Mouse (Mus musculus): ENCODE data around the gene Fgfr2.
"Not testable (repeated sequence)": the region's sequence is repeated elsewhere in the genome, so short reads cannot be mapped to it uniquely, and the experiment has no call there.

The Fgfr2 gene

DNA sequence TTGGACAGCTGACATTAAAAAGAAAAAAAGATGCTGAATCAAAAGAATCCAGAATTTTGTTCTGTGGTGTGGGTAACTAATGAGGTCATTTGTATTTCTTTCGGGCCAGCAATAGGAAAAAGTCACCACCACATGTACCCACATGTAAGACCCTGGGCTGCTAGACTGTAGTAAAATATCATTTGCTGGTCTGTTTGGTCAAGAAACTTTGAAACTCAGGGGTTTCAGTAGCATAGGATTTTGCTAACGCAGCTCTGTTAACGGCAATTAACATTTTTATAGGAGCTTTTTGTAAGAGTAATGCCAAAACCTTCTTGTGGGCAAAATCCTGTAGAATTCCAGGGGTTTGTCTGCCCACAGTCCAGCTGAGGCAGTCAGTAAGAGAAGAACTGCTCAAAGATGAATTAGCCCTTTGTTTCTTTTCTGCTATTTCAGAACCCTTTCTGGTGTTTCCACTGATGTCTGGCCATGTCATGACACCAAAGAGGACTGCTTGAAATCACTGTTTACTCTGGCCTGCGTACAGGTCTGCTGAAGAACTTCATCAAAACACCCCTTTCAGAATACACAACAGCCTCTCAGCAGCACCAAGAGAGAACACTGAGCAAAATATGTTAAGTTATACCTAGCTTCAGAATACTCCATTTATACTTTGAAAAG is 2667.4 kb downstream of the Fgfr2 start:
- DNase-seq = no peak

DNA sequence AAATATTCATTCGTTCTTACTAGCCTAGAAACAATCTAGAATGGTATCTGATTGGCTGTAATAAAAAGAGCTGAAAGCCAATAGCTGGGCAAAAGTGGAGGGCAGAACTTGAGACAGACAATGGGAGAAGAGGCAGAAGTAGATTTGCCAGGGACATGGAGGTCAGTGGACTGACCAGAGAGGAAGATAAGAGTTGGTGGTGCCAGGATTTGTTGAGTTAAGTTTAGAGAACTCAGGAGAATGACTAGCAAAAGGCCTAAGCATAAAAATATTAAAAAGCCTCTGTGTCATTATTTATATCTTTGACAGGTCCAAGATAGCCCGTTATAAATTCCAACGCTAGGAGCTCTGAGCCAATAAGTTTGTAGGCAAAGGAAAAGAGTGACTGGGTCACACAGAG is 2668.9 kb downstream of the Fgfr2 start:
- DNase-seq = no peak

DNA sequence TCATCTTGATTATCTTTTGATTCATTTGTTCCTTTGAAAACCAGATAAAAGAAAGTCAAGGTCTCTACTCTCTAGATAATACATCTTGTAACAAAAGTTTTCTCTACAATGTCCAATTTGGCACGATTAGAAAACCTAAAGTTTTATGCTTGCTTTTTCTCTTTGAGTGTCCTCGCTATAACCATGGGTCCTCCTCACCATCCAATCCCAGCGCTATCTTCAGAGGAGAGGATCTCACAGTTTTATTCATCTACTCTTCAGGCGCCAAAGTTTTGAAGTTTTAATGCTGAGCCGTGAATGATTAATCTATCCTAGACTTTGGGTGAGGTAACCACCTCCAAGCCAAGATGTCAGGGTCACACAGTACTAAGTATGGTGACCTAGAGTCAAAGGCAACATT is 2687.4 kb downstream of the Fgfr2 start:
- no peak for DNase-seq

DNA sequence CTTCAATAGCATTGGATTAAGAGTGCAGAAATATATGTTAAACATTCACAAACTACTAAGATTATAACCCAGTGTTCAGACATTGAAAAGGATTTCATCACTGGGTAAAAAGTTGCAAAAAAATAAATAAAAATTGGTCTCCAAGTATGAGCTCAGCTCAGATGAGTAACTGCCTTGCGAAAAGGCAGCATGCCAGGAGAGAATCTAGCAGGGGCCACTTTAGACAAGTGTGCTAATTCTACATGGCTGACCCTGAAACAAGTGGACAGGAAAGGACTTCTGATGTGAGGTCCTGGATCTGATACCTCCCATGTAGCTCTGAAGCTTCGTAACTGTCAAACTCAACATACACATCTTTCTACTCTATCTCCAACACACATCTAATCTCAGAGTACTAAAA is 2691.0 kb downstream of the Fgfr2 start:
- peak; percentile 25 for DNase-seq

DNA sequence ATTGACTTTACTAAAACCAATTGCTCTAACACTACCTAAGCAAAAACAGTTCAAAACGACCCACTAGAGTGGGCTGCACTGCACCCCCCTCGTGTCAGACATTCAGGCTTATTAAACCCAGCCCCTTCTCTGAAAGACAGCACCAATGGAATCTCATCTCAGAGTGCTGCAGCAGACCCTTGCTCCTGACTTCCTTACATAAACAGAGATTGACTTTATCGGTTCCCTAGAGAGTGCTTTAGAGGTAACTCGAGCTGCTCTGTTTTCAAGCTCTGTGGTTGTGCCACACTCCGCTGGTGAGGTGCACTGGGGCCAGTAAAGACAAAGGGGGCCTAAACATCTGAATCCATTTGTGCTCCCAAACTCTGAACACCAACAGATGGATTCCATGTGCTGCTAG is 2696.6 kb downstream of the Fgfr2 start:
- no peak for DNase-seq

DNA sequence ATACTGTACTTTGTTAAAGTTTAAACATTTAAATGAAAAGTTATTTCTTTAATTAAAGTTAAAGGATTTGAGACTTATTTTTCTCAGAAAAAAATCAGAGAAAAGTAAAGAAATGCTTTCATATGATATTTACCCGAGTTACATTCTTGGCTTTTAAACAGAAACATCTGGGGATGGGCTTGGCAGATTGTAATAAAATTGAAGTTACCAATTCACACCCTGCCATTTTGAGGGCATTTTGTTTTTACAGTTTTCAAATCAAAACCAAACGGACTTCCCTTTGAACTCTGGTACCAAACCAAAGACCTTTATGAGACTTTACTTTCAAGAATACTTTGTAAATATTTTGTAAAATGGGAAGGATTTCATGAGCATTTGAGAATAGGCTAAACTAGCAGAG is 2697.2 kb downstream of the Fgfr2 start:
- no peak for DNase-seq

DNA sequence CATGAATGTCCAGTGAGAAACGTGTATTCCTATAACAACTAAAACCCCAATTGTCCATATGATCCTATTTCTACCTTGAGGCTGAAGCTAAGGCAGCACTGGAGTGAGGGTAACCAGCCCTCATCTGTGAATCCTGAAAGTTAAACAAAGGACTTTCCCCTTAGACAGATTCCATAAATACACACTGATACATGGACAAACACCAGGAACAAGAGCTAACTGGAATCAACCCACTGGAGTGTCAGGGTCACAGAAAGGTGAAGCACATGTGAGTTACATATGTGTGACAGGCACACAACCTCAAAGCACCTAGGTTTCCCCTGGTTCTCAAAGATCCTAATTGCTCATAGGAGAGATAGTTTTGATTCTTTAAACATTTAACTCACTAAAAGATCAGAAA is 2703.2 kb downstream of the Fgfr2 start:
- no peak for DNase-seq

DNA sequence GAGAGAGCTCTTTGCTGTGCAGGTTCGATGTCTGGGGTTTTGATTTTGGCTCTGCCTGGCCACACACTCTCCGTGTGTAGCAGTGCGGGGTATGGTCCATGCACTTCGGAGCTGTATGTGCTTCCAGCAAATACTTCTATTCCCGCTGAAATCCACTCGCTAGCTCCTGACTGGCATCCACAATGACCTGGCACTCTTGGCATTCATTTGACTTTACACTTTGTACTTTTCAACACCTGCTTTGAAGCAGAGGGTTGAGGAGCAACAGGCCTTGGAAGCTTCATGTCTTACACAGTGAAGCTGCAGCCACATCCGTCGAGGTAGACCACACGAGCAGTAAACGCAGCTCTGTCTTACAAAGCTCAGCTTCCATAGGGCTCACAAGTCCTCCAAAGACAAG is 2715.5 kb downstream of the Fgfr2 start:
- DNase-seq = no peak

DNA sequence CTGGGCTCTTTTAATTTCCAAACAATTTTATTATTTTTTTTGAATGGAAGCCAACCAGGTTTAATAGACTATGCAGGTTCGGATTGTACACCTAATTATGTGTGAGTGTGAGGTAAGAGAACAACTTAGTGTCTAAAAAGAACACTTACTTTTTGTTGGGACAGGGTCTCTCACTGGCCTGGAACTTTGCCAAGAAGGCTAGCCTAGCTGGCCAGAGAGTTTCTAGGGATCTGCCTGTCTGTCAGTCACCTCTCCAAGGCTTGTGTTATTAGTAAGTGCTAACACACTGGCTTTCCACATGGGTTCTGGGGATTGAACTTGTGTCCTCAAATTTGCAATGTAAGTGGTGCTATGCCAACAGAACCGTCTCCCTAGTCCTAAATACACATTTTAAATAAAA is 2719.8 kb downstream of the Fgfr2 start:
- DNase-seq = no peak

DNA sequence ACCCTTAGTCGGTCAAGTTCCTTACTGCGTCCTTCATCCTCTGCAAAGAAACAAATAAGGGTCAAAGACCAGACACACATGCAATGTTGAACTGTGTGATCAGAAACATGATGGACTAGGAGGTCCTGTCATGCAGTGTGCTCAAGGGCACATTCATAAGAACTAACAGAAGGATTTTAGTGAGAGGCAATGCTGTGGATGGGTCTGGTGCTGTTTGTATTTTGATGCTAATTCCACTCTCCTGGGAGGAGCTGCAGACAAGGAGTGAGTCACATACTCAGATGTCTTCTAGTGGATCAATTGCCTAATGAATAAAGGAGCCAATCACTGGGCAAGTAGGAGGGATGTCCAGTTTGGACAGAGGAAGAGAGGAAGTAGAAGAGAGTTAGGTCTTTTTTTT is 2728.5 kb downstream of the Fgfr2 start:
- DNase-seq = no peak

DNA sequence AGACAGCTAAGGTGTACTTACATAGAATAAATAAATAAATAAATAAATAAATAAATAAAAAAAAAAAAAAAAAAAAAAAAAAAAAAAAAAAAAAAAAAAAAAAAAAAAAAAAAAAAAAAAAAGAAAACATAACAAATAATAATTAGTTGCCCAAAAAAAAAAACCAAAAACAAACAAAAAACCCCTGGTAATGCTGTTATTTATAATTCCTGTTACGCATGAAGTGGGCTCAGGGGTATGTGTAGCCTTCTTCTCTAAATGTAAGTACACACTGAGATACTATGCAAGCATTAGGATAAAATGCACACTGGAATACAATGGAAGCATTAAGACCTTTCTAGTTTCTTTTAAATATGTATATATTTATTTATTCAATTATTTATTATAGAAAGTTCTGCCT is 2733.1 kb downstream of the Fgfr2 start:
- not testable (repeated sequence) for DNase-seq

DNA sequence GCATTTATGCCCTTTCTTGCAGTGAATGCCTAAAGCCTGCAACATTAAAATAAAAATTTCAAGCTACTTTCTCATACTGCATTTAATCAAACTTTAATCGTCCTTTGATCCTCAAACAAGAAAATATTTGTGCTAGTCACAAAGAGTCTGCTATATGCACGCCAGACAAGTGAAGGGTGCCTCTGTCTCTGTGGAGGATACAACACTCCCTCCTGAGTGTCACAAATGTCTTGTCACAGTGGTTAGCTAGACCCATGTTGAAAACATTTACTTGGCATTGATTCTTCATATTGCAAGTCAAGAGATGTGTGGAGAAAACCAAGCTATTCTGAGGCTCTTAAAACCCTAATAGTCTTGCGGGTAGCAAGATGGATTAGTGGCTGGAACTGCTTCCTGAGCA is 2736.8 kb downstream of the Fgfr2 start:
- no peak for DNase-seq

DNA sequence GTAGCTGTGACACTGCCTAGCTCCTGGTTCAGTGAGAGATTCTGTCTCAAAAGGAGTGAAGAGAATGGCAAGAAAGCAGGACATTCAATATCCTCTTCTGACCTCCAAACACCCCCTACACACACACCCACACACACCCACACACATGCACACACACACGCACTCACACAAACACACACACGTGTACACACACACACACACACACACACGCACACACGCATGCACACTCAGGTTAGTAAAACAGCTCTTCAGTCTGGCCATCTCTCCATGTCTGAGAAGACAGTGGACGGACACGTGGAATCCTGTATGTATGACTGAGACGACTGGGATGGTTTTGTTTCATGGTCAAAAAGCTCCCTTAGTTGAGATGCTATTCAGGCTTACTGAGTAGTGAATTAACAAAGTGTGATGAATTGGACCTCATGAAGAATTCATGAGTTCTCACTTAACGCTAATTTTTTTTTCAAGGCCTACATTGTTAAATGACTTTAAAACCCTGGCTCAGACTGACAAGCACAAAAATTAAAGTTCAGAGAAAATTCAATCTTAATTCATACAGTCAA is 2737.3 kb downstream of the Fgfr2 start:
- no peak for DNase-seq

DNA sequence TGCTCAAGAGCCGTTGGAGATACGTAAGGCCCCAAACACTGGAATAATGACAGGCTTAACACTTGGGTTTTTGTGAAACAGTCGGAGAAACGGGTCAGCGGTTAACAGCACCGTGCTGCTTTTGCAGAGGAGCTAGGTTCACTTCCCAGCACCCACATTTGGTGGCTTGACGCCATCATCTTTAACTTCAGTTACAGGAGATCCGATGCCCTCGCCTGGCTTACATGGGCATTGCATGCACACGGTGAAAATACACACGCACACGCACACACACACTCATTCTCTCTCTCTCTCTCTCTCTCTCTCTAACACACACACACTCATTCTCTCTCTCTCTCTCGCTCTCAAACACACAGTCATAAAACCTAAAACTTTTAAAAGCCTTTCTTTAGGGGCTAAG is 2741.0 kb downstream of the Fgfr2 start:
- DNase-seq = no peak

DNA sequence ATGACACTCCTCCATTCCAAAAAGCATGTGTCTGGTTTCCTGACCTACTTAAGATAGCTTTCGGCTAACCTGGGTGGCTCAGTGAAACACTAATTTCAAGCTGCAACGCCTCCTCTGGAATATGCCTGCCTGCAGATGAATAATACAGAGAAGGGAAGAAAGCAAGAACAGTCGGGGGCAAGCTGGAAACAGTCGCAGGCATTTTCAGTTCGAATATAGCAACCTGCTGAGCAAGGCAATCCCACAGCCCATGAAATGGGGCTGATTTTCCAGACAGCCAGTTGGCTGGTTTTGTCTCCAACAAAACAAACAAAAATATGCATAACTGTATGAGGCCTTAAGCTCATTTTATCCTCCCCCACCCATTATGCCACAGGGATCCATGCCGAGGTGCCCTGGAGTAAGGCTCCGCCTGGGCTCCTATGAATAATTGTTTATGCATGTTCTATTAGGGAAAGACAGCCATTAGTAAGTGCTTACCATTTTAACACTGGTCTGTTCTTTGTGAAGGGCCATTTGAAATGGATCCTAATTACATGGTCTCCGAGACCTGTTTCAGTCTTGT is 2741.7 kb downstream of the Fgfr2 start:
- DNase-seq = no peak

DNA sequence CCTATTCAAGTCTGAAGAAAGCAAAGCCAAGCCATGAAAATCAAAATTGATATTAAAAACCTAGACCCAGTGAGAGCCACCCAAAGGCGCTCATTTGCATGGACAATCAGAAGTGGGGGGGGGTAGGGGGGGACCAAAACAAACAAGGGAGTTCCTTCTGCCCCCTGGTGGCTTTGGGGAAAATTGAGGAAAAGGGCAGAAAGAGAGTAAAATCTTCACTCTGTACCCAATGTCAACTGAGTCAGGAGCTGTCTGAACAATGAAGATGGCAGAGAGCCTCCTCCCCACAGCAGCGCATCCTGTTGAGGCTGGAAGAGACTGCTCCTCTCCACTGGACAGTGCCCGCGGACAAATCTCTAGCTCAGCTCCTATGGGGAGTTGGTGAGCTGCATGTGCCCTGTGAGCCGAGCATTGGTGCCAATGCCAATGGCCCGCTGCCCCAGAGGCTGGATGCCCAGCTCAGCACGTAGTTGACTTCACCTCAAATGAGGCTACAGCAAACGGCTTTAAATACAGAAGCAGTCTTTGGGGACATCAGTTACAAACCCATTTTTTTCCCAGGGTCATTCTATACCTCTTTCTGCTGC is 2742.3 kb downstream of the Fgfr2 start:
- DNase-seq = peak; percentile 32

DNA sequence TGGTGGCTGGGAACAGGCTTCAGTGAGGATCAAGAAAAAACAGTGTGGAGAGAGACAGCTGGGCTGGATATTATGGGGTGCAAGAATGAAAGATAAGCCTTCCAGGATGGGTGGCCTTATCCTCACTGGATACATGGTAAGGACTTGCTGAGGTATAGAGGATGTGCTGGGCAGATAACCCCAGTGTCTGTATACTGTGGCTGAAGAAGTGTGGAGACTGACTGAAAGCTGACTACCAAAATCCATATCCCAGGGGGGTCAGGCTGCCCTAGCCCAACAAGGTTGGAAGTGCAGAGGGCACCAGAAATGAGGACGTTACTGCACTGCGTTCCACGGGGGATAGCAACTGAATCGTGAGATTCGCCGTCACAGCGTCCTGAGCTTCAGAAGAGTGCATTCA is 2742.8 kb downstream of the Fgfr2 start:
- DNase-seq = no peak

DNA sequence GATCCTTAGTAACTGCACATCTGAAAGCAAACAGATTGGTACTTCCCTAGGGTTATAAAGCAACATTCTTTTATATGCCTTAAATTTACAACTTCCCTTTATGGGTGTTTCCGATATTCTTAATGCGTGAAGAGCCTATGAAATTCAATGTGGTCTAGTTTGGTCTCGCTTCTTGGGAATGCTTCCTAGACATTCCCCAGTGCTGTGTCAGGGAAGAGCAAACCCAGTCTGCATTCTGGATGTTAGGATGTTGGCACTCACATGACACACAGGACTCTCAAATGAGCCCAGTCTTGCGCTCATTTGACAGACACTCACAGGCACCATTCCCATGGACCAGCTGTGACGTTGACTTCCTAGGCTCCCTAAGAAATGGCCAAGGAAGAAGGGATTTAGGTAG is 2743.3 kb downstream of the Fgfr2 start:
- DNase-seq = no peak

DNA sequence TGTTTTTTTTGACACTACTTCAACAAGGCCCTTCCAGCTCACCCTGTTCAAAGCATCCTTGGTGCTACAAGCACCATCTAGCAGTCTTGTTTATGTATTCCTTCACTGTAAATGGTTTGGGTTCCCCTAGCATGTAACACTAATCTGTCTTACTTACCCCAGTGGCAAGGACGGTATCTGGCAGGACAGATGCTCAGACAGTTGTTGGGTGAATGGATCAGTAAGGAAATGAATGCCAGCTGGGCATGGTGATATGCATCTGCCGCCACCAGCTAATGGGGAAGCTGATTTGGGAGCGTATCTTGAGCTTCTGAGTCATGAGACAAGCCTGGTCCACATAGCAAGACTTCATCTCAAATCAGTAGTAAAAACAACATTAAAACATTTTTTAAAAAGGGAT is 2744.8 kb downstream of the Fgfr2 start:
- no peak for DNase-seq

DNA sequence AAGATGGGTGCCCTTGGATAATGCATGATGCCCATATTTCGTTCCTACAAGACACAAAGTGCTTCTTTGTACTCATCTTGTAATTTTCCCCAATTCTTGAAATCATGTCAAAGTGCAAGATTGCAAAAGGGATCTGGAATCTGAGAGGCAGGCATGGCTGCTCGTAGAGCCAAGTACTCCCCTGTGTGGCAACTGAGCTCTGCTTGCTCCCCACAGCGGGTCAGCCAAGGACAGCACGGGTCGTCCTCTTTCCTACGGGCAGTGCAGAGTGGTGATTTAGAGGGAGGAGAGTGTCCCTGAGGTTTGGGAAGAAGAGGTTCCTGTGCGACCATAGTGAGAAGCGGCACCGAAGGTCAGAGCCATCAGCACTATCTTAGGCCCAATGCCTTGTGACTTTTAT is 2748.8 kb downstream of the Fgfr2 start:
- DNase-seq = peak; percentile 1

DNA sequence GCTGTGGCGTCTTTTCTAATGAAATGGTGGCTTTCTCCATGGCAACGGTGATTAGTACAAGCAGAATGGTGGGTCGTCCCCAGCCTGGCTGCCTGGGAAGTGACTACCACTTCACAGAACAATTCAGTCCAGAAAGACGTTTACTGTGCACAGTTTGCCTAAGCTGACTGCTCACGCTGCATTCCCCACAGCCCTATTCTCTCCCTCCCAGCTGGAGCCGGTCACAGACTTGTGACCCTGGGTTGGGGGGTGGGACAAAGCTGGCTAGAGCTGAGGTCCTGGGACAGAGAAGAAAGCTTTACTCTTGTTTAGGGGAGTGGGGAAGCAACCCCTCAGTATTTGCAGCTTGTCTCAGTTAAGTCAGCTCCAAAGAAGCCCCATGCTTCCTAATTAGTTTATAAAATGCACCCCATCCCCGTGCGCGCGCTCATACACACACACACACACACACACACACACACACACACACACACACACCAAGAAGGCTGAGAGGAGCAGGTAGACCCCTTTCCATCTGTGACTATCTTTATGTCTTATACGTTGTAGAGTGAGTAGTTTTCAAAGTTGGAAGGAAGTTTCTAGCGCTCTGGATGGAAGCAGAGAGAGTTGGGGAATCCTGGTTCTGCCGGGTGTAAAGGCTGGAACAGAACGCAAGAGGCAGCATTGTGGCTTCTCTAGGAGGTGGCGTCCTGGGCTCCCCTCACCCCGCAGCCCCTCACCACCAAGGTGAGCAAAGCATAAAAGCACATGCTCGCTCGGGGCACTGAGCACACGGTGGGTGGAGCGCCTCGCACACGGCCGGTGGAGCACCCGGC is 2754.1 kb downstream of the Fgfr2 start:
- no peak for DNase-seq

DNA sequence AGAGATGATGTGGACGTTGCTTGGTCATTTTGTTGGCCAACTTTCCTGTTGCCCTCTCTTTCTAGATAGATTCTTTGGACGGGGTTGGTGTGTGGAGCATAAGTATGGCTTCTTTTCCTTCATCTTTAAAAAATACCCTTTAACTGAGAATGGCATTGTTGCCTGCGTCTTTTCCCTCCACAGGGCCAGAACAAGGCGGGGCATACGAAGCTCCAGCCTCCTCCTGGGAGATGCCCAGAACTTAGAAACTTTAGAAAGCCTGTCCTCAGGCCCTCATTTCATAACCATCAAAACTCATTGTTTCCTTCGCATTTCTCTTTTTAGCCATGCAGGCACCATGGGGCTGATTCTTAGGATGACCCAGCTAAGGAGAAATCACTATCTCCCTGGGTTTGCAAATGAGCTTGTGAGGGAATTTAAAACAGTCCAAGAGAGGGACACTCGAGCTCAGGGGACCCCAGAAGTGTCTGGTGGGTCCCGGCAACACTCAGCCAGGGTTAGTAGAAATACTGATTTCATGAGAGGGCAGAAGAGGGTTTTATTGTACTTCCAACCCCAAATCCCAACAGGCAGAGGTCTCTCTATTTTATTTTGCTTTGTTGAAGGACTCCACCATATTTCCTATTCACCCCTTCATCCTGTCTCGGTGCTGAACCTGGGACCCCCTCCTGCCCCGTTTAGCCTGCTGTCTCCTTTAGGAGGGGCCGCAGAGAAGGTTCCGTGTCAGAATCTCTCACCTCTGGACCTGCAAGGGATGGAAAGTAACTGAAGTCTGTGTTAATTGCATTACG is 2754.9 kb downstream of the Fgfr2 start:
- no peak for DNase-seq
